Mouse (Mus musculus) telencephalon, adult 2 months (tissue): Measurements from ENCODE around the gene Pygm.

Experiments used
- DNase-seq: peaks from one replicate; pipeline ENCODE4 v3.0.0-alpha.2; 2011; ENCODE audit warnings: low read depth, low spot score

Pygm gene

DNA sequence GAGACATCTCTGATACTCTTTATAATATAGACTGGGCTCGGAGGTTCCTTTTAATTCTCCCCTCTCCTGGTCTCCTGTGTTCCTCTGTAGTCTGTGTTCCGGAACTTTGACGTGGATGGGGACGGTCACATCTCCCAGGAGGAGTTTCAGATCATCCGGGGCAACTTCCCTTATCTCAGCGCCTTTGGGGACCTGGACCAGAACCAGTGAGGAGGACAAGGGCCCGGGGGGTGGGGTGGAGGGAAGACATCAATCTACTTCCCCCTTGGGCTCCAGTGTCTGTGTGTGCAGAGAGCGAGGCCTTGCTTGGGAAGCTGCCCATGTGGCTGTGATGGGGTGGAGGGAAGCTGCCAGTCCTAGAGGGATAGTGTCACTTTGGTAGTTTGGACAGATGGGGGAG is 24.6 kb downstream of the Pygm start:
- DNase-seq = no peak

GRCm38 (mm10) chr19:6409176-6409575 is 25.0 kb downstream of the Pygm start:
- DNase-seq = no peak

DNA sequence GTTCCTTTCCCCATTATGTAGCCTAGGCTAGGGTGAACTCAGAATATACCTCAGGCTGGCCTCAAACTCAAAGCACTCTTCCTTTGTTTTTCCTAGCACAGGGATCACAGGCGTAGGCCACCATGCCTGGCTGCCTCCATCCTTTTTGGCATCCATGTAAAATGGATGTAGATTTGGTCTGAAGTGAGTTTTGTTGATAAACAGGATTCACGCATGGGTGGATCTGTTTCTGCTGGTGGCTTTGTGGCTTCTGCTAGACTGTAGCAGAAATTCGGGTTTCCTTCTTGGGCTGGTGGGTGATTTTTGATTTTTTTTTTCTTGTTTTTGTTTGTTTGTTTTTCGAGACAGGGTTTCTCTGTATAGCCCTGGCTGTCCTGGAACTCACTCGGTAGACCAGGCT is 25.7 kb downstream of the Pygm start:
- DNase-seq = no peak

DNA sequence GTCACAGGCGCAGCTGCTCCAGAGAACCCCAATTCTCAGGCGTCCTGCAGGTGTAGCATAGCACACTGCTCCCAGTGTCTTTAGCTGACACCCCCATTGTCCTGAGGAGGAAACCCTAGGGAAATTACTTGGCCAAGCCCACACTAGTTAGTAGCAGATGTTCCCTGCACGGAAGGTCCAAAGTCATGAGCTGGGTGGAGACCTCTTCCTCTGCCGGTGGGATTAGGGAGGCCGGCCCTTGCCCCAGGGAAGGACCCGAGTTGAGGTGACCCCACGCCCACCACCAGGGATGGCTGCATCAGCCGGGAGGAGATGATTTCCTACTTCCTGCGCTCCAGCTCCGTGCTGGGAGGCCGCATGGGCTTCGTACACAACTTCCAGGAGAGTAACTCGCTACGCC is 28.6 kb downstream of the Pygm start:
- no peak for DNase-seq

GRCm38 (mm10) chr19:6415454-6415853 is 31.3 kb downstream of the Pygm start:
- DNase-seq = no peak

DNA sequence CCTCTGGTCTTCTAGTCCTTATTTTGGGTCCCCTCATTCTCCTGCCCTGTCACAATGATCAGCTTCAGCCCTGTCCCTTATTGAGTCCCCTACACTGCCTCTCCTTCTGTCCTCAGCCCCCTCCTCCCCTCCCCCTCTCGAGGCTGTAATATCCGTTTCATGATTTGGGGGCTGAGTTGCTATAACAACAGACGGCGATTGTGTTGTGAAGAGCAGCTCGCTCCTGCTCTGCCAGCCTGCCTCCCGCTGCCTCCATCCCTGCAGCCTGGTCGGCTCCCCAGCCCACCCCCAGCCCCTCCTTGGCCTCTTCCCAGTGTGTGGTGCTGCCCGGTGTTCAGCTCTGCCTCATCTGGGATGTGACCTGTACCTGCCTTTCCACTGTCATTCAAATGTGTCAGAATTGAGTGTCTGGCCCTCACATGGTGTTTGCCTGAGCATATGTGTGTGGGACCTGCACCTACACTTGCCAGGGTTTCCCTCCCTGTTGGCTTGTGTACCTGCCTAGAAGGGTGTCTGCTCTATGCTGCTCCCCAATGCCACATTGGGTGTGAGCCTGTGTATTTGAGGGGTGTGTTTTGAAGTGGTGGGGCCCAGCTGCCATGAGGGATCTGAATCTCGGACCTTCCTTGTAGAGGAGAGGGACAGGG is 32.0 kb downstream of the Pygm start:
- DNase-seq = no peak

- DNase-seq = no peak
These were observed 32.9 kb downstream of the Pygm start for GRCm38 (mm10) chr19:6416894-6417761.

- peak; percentile 91 for DNase-seq
These were observed 34.2 kb downstream of the Pygm start, which contains the start of gene Nrxn2 for GRCm38 (mm10) chr19:6418233-6418879. Nrxn2 (plus strand) TSS chr19:6418731.

- DNase-seq = no peak
These were observed 34.9 kb downstream of the Pygm start for GRCm38 (mm10) chr19:6418984-6419692.

DNA sequence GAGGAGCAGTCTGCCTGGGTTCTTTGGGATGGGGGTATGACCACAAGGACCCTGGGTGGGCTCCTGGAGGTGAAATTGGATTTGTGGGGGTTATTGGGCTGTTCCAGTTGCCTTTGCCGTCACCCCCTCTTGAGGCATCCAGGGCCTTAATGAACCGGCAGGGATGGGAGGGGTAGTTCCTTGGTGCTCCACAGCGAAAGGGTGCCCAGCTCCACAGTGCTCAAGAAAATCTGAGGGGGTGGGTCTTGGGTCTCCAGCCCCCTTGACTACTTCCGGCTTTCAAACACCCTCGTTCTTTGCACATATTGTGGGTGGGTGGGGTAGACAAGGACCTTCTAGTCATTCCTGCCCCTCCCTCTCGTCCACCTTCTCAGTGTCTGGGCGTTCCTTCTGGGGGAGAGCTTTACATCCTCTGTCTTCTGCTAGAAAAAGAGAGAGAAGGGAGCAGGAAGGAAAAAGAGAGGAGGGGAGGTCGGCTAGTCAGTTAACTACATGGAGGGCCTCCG is 35.7 kb downstream of the Pygm start:
- DNase-seq = no peak

DNA sequence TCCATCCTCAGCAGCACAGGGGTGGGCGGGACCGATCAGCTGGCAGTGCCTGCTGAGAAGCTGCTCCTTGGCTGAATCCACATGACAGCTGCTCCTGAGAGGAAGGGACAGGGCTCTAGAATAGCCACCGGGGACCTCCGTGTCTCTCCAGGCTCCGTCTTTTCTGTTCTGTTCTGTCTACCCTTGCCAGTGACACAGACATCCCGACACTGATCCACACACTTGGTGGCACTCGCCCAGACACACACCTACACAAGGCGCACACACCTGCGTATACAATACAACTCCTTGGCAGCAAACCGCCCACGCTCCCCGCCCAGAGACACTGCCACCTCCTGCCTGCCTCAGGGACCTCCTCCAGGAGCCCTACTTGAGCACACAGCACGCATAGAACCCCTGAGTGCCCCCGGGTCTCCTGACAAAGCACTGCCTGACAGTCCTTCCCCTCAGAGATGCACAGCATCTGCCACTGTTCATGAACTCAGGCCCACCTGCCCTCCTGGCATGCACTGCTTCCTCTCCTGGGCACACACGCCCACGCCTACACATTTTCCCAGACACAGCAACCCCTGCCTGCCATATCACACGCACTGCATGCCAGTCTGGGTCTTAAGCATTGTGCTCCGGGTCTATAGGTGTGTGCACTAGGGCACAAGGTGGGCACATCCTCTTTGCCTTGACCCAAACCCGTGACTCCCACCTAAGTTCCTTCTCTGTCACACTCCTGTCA is 36.4 kb downstream of the Pygm start:
- no peak for DNase-seq

DNA sequence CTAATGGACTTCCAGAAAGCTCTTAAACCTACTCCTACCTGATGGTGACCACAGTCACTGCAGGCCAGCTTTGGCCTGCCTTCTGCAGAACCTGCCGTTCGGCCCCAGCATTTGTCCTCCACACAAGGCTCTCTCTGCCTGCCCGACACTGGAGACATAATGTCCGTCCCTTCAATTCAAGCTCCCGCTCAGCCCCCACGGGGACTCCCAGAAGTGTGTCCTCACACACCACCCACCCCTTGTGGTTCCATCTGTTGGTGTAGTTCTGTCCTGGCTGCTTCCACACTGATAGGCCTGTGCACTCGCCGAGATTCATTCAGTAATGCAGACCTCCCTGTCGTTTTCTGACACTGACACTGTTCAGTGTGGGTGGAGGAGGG is 37.0 kb downstream of the Pygm start:
- DNase-seq = peak; percentile 73

DNA sequence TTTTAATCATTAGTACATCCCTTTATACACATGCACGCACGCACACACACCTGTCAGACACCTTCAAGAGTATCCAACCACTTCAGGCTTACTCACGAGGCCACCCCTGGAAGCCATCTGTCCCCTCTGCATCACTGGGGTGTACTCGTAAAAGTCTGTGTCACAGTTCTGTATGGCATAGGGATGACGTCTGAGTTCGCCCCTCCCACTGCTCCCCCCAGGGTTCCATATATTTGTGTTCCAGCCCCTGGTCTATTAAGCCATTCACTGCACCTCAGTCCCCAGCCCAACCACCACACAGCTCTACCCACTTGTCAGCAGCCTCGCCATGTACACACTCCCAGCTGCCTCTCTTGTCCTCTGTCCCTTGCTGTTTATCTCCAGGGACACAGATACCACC is 37.8 kb downstream of the Pygm start:
- no peak for DNase-seq

- DNase-seq = peak; percentile 64
These were observed 39.0 kb downstream of the Pygm start for GRCm38 (mm10) chr19:6423241-6423640.

- DNase-seq = no peak
These were observed 40.1 kb downstream of the Pygm start for GRCm38 (mm10) chr19:6424137-6424881.

DNA sequence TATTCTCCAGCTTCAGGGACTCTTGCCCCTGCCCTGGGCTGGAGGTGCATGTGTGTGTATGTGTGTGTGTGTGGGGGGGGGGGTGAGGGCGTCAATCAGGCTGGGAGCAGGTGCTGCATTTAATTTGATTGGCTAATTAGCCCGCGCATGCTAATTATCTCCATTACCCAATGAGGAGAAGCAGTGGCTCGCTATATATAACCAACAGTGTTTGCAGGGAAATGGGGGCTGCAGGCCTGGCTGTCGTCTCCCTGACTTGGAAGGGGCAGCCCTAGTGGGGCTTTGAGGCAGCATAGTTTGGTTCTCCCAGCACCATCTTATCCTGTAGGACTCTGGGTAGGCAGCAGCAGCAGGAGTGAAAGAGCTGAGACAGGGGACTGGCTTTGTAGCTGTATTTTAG is 41.4 kb downstream of the Pygm start:
- DNase-seq = no peak

DNA sequence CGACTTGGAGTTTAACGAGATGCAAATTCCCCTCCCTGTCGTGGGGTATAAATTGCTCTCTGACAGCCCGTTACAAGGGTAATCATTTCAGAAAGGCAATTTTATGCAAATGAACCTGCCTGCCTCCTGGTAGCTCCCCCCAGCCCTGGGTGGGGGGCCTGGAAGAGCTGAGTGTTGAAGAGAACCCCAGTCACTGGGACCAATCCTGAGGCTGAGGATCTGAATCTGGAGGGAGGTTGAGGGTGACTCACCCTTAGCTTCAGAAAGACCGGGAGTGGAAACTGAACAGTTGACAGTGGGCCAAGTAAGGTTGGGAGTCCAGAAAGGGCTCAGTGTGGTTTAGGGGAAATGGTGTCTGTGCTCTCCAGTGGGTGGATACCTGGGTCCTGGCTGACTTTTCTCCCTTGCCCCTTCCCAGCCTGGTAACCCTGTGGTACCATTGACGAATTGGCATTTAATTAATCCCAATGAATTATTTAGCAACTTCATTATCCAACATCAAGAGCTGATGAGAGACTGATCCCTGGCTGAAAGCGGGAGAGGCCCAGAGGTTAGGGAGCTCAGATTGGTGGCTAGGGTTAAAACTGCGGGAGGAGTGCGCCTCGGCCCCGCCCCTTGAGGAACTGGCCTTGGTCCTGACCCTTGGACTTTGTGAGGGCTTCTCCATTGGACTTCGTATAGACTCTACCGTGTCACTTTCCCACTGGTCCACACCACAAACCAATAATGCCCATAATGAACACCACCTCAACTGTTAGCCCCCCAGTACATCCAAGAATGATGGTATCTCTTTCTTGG is 42.7 kb downstream of the Pygm start:
- DNase-seq = no peak

DNA sequence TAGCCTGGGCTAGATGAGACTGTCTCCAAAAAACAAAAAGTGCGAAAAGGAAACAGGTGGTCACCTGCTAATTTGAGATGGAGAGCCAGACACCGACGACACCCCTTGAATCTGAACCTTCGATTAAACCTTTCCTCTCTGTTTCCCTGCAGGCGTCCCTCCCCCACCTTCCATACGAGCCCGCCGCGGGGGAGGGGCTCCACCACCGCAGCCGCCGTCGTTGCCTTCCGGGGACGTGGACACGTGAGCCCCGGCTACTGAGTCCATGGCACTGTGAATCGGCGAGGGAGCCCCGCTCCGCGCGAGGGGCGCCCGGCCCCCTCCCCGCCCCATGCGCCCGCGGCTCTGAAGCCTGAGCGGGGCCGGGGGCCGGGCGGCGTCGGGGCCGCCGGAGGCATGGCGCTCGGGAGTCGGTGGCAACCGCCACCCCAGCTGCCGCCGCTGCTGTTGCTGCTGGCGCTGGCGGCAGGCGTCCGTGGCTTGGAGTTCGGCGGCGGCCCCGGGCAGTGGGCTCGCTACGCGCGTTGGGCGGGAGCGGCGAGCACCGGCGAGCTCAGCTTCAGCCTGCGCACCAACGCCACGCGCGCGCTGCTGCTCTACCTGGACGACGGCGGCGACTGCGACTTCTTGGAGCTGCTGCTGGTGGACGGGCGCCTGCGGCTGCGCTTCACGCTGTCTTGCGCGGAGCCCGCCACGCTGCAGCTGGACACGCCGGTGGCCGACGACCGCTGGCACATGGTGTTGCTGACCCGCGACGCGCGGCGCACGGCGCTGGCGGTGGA is 43.6 kb downstream of the Pygm start:
- DNase-seq = no peak
